Mouse (Mus musculus) forebrain, embryonic 10.5 days (tissue): ENCODE measurements around the gene Pdha1. TPM values are rescaled to one million over a fixed set of nuclear protein-coding genes. Genes with fewer than 3 reads are reported as not detected.

Experiments used
- DNase-seq: peaks from one replicate; pipeline ENCODE4 v3.0.0-alpha.2; 2017; ENCODE audit warnings: low spot score; ENCODE audit errors: extremely low spot score
- H3K27ac ChIP-seq: fragments of 300-500 bp; sonication (generic); 2 replicates; pipeline ENCODE4 v1.5.1; 2016; ENCODE audit warnings: mild to moderate bottlenecking
- H3K27me3 ChIP-seq: fragments of 300-500 bp; sonication (generic); 2 replicates; pipeline ENCODE4 v1.6.1; 2016; ENCODE audit warnings: mild to moderate bottlenecking; ENCODE audit not compliant: poor library complexity, severe bottlenecking
- H3K36me3 ChIP-seq: fragments of 300-500 bp; sonication (generic); replicated peaks from 2 replicates; pipeline ENCODE4 v1.6.1; 2016; ENCODE audit warnings: mild to moderate bottlenecking, moderate library complexity
- H3K4me1 ChIP-seq: fragments of 300-500 bp; sonication (generic); 2 replicates; pipeline ENCODE4 v1.6.1; 2016
- H3K4me3 ChIP-seq: fragments of 300-500 bp; sonication (generic); 2 replicates; pipeline ENCODE4 v1.5.1; 2016; ENCODE audit warnings: mild to moderate bottlenecking, moderate library complexity
- H3K9me3 ChIP-seq: fragments of 300-500 bp; sonication (generic); 2 replicates; pipeline ENCODE4 v1.6.1; 2016; ENCODE audit warnings: mild to moderate bottlenecking, moderate library complexity
- WGBS: fragments of 180-500 bp; shearing (Covaris S2); methylation state at CpG from one replicate; pipeline ENCODE4 v1.1.7; 2016; 5-methylcytosine and 5-hydroxymethylcytosine counted together
- polyA plus RNA-seq: library from polyadenylated mRNA; unstranded; fragments of >200 nt; fragmentation: Nextera tagmentation; extraction: Ambion mirVana; gene quantifications from 2 replicates; pipeline ENCODE4 v1.2.1, GENCODE M21; 2016

Gene Pdha1
- 119 TPM in 2 replicates for polyA plus RNA-seq

DNA sequence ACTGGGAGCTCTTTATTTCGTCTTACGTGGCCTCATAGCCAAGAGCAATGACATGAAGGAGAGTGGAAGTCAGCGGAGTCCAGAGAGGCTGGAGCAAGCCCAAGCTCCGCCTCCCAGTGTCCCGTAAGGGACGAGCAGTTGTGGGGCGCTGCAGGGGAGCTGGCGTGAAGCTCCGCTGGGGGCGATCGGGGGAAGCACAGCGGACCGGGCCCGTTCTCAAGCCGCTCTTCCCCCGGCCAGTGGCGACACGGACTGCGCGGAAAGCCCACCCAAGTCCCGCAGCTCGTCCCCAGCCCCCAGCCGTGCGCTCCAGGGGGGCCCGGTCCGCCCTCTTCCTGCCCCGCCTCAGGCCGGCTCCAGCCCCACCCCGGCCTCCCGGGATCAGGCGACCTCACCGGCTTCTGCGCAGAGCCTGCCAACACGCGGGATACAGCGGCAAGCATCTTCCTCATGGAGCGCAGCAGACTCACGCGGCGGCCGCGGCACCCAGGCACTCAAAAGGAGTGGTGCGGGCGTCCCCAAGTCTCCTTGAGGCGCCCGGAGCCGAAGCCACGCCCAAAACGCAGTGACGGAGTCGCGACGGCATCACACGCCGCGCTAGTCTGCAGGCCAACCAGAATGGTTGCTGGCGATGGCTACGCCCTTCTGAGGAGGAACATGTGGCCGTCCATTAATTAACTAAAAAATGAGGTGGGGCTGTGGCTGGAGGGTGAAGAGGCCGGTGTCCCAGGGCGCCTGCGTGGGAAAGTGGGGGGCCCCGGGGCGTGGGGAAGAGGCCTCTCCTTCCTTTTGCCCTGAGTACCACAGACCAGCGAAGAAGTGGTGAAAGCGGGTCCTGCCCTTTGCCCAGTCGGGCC lies at the start of gene Pdha1:
Gene Pdha1 (minus strand): TSS at position 553 of the 857 bp plus-strand sequence.
- DNase-seq, result peak; percentile 78
- H3K27ac ChIP-seq, result peak within 1 kb of the TSS; percentile 92
- WGBS, result 22% methylated on average over 67 of the region's 67 CpGs
- H3K36me3 ChIP-seq, result peaks cover 3% of the 10 kb centered on the region; the same call in 1 of the 2 replicates
- H3K9me3 ChIP-seq, result no peaks in the 10 kb centered on the region
- H3K4me1 ChIP-seq, result peaks cover 19% of the 10 kb centered on the region
- peak within 1 kb of the TSS; percentile 70 for H3K4me3 ChIP-seq
- peaks cover 66% of the 10 kb centered on the region for H3K27me3 ChIP-seq

DNA sequence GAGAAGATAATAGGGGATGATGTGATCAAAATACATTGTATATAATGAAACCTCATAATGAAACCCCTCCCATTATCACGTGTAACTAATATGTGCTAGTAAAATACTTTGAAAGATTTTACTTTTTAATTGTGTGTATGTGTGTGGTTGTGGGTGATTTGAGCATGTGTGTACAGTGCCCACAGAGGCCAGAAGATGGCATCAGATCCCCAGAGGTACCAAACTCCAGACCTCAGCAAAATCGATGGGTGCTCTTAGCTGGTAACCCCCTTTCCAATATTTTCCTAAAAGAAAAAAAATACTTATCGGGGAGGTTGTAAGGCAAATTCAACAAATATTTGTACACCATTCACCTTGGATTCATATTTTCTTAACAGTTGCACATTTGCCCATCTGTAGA lies 40.8 kb upstream of the Pdha1 start:
- Histone ChIP-seq H3K9me3 (no peaks in the 10 kb centered on the region), H3K4me1 (no peaks in the 10 kb centered on the region), H3K27ac (no peak overlapping the region), H3K27me3 (peaks cover 66% of the 10 kb centered on the region), H3K4me3 (no peak overlapping the region), H3K36me3 (no peaks in the 10 kb centered on the region)
- no peak for DNase-seq
- 65% methylated on average over 3 of the region's 3 CpGs for WGBS

DNA sequence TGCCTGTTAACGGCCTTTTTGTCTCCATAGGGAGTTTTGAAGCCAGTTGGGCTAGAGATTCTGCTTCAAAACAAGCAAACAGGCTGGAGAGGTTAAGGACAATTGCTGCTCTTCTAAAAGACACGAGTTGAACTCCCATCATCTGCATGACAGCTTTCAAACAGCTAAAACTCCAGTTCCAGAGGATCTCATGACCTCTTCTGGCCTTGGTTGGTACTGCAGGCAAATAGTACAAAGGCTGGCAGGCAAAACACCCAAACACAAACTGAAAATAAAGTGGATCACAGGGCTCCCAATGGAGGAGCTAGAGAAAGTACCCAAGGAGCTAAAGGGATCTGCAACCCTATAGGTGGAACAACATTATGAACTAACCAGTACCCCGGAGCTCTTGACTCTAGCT lies 31.9 kb upstream of the Pdha1 start:
- H3K9me3 ChIP-seq, result no peaks in the 10 kb centered on the region
- H3K36me3 ChIP-seq, result no peaks in the 10 kb centered on the region
- peak; percentile 61 for DNase-seq
- H3K27ac ChIP-seq, result no peak overlapping the region
- H3K4me1 ChIP-seq, result peaks cover 24% of the 10 kb centered on the region
- peaks cover 44% of the 10 kb centered on the region for H3K27me3 ChIP-seq
- no peak overlapping the region for H3K4me3 ChIP-seq
- WGBS, result 16% methylated on average over 2 of the region's 3 CpGs

DNA sequence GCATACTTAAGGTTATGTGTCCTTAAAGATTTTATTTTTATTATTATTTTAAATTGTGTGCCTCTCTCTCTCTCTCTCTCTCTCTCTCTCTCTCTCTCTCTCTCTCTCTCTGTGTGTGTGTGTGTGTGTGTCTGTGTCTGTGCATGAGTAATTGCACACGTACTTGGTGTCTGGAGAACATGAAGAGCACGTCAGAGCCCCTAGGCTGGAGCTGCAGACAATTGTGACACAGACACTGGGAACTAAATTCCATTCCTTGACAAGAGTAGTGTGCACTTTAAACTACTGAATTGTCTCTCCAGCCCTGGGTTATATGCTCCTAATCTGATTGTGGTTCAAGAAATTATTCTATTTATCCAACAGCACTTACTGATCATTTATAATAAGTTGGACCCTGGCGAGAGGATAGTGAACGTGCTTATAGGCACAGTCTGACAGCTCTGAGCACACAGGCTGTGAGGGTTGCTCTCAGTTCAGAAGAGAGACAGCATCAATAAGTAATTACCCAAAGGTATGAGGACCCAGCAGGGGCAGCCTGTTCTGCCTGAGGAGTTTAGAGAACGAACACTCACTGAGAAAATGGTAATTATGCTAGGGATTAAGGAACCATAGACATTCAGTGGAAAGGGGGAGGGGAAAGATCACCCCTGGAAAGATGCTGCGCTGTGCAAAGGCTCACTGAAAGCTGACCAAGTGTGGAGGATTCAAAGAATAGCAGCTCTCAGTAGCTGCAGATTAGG lies 28.2 kb upstream of the Pdha1 start:
- Histone ChIP-seq H3K4me1 (peaks cover 24% of the 10 kb centered on the region), H3K9me3 (no peaks in the 10 kb centered on the region), H3K27me3 (peaks cover 60% of the 10 kb centered on the region), H3K4me3 (no peak overlapping the region), H3K36me3 (no peaks in the 10 kb centered on the region), H3K27ac (peak overlapping the region; percentile 48; the same call in 1 of the 2 replicates)
- DNase-seq, result peak; percentile 23
- WGBS, result 21% methylated on average over 6 of the region's 6 CpGs

DNA sequence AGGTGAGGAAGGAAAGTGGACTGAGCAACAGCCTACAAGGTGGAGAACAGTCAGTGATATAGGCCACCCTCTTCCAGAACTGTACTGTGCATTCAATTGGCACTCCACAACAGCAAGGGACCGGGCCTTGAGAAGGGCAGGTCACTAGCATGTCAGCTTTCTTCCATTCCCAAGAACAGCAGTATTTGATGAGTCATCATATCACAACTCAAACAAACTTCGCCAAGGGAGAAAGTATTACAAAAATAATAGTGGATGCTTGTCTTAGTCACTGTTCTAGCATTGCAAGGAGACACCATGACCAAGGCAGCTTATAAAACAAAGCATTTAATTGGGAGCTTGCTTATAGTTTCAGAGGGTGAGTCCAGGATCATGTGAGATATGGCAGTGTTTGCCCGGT lies 26.0 kb upstream of the Pdha1 start:
- no peak overlapping the region for H3K4me3 ChIP-seq
- H3K36me3 ChIP-seq, result no peaks in the 10 kb centered on the region
- H3K9me3 ChIP-seq, result no peaks in the 10 kb centered on the region
- peaks cover 53% of the 10 kb centered on the region for H3K27me3 ChIP-seq
- H3K27ac ChIP-seq, result no peak overlapping the region
- no peak for DNase-seq
- peaks cover 17% of the 10 kb centered on the region for H3K4me1 ChIP-seq
- WGBS, result 91% methylated on average over 3 of the region's 3 CpGs

DNA sequence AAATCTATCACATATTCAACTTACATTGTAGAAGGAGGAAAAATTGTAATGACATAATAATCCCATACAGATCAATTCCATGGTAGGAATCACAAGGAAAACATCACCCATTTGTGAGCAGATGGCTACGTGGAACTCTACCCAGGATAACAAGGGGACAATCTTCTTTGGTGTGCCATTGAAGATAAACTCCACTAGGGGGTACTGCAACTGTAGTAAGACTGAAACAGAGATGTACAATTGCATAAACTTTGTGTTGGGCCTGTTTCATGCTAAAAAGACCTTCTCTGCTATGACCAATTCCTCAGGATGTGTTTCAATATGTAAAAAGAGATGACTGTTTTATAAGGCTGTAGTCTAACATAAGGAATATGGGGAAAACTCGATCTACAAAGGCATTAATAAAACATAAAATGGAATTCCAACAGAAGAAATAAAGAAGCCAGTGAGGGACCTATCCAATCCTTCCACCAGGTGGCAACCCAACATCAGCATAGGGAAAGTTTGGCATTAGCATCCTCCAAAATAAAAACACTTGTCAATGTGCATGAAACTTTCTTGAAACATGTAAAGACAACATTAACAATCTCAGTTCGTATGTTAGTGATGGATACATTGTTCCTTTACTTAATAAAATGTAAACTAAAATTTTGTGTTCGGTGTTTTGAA lies 15.1 kb upstream of the Pdha1 start:
- no peaks in the 10 kb centered on the region for H3K9me3 ChIP-seq
- H3K4me1 ChIP-seq, result no peaks in the 10 kb centered on the region
- WGBS, result 65% methylated on average over 4 of the region's 4 CpGs
- H3K36me3 ChIP-seq, result no peaks in the 10 kb centered on the region
- no peak for DNase-seq
- peaks cover 42% of the 10 kb centered on the region for H3K27me3 ChIP-seq
- no peak overlapping the region for H3K27ac ChIP-seq
- no peak overlapping the region for H3K4me3 ChIP-seq

DNA sequence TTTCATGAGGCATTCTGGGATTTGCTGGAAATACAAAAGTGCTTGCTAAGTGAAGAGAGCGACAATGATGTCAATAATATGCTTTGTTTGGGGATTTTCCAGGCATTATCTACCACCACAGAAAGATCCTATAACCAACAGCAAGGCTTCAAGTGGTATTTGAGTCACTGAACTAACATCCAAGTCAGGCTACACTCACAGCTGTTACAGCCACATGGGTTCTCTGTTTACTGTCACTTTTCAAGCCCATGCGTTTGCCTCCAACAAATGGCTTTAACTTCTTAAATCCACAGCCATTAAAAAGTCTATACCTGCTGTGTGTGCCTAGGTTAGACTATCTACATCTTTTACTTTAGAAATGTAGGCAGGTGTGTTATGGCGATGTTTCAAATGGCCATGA lies 10.6 kb upstream of the Pdha1 start:
- Histone ChIP-seq H3K9me3 (no peaks in the 10 kb centered on the region), H3K4me1 (no peaks in the 10 kb centered on the region), H3K36me3 (no peaks in the 10 kb centered on the region), H3K27ac (no peak overlapping the region), H3K27me3 (peaks cover 52% of the 10 kb centered on the region), H3K4me3 (no peak overlapping the region)
- 97% methylated on average over 3 of the region's 3 CpGs for WGBS
- no peak for DNase-seq

DNA sequence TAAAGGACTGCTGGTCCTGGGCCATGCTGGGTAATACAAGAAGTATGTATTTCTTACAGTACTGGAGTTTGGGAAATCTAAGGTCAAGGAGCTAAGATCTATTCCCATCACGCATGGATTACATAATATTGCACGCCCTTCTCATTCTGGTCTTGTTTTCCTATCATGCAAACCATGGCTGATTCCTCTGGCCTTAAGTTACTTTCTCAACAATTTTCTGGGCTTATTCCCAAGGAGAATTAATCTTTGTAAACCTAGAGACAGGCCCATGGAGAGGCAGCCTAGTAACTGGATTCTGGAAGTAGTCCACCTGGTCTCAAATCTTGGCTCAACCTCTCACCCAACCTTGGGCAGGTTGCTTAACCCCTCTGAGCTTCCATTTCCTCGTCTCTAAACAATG lies 9.2 kb upstream of the Pdha1 start:
- H3K36me3 ChIP-seq, result no peaks in the 10 kb centered on the region
- H3K4me1 ChIP-seq, result no peaks in the 10 kb centered on the region
- no peaks in the 10 kb centered on the region for H3K9me3 ChIP-seq
- no peak overlapping the region for H3K27ac ChIP-seq
- no peak for DNase-seq
- 90% methylated on average over 3 of the region's 3 CpGs for WGBS
- peaks cover 47% of the 10 kb centered on the region for H3K27me3 ChIP-seq
- no peak overlapping the region for H3K4me3 ChIP-seq

DNA sequence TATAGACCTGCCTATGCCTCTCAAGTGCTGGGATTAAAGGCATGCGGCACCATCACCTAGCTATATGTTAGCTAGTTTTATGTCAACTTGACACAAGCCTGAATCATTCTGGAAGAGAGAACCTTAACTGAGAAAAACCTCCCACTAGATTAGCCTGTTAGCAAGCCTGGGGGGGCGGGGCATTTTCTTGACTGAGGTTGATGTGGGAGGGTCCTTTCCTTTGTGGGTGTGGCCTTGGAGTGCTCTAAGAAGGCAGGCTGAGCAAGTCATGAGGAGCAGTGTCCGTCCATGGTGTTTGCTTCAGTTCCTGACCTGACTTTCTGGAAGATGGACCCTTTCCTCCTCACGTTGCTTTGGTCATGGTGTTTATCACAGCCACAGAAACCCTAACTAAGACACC lies 8.6 kb upstream of the Pdha1 start:
- 91% methylated on average over 4 of the region's 4 CpGs for WGBS
- peaks cover 41% of the 10 kb centered on the region for H3K27me3 ChIP-seq
- H3K4me3 ChIP-seq, result no peak overlapping the region
- H3K9me3 ChIP-seq, result no peaks in the 10 kb centered on the region
- H3K4me1 ChIP-seq, result no peaks in the 10 kb centered on the region
- no peak overlapping the region for H3K27ac ChIP-seq
- H3K36me3 ChIP-seq, result no peaks in the 10 kb centered on the region
- no peak for DNase-seq

DNA sequence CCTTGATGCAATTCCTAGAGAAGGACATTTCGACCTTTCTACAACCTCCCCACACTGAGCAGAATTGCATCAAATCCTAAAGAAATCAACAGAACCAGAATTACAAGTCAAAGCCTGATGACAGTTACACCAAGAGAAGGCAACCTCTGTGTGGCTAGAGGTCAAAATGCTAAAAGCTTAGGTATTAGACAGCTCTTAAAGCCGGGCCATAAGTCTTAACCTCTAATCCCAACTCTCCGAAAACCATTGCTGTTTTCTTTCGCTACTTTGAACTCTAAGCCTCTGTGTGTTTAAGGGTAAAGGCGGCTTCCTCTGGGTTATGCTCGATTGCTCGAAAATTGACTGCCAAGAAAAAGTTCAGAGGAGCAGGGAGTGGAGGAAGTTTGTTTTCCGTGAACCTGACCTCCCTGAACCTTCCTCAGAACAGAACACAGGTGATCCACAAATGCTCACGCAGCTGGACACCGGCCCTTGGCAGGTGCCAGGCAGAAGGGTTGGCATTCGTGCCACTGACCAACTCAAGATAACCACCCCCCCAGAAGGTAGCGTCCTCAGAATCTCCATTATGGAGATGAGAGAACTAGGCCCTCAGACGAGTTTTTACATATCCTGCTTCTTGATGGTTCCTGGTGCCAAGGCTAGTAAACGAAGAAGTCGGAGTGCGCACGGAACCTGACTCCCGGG lies 894 bp downstream of the Pdha1 start:
- H3K9me3 ChIP-seq, result no peaks in the 10 kb centered on the region
- peak overlapping the region; percentile 92 for H3K27ac ChIP-seq
- no peak for DNase-seq
- H3K4me3 ChIP-seq, result peak overlapping the region; percentile 70
- H3K27me3 ChIP-seq, result peaks cover 74% of the 10 kb centered on the region
- H3K36me3 ChIP-seq, result peaks cover 10% of the 10 kb centered on the region
- WGBS, result 26% methylated on average over 18 of the region's 18 CpGs
- peaks cover 19% of the 10 kb centered on the region for H3K4me1 ChIP-seq

DNA sequence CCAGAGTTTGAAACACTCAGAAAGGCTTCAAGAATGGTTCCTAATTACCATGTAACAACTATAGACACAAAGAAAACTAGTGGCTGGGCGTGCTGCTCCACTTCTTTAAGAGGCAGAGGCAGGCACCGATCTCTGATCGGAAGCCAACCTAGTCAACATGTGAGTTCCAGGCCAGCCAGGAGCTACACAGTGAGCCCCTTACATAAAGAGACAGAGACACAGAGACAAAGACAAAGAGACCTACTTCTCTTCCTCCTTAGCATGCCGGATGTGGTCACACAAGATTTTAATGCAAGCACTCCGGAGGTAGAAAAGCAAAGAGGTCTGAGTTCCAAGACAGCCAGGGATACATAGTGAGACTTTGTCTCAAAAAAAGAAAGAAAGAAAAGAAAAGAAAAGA lies 2.1 kb downstream of the Pdha1 start:
- Histone ChIP-seq H3K4me1 (peaks cover 19% of the 10 kb centered on the region), H3K36me3 (peaks cover 20% of the 10 kb centered on the region), H3K4me3 (peak overlapping the region; percentile 70), H3K27ac (peak overlapping the region; percentile 60), H3K27me3 (peaks cover 78% of the 10 kb centered on the region), H3K9me3 (no peaks in the 10 kb centered on the region)
- peak; percentile 16 for DNase-seq
- 35% methylated on average over 5 of the region's 5 CpGs for WGBS

DNA sequence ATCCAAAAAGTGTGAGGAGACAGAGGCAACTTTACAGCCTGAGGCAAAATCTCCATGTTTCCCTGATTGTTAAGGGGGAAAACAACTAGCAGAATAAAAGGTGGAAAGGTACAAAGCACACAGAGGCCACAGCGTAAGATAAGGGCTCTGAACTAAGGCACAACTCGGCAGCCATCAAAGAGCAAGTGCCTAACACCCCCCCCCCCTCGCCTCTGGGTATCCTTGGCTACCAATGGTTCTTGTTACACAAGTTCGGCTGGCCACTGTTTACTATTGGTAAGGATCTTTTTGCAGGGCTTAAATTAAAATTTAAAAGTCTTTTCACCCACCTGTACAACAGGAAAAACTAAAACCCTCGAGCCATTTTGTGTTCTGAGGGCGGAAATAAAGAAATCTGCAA lies 2.5 kb downstream of the Pdha1 start:
- Histone ChIP-seq H3K27ac (peak overlapping the region; percentile 60), H3K36me3 (peaks cover 25% of the 10 kb centered on the region), H3K4me1 (peaks cover 19% of the 10 kb centered on the region), H3K27me3 (peaks cover 78% of the 10 kb centered on the region), H3K4me3 (peak overlapping the region; percentile 70), H3K9me3 (no peaks in the 10 kb centered on the region)
- peak; percentile 21 for DNase-seq
- WGBS, result 27% methylated on average over 6 of the region's 6 CpGs
